Mouse (Mus musculus) liver, embryonic 14.5 days (tissue): ENCODE data around the gene Cbx2. TPM values are rescaled to one million over a fixed set of nuclear protein-coding genes. Genes with fewer than 3 reads are reported as not detected.

Source experiments
- ATAC-seq: fragments of 200-750 bp; cut with Nextera tagmentation; 2 replicates; pipeline ENCODE4 v1.8.0; 2017; ENCODE audit warnings: moderate number of reproducible peaks, mild to moderate bottlenecking, moderate library complexity; ENCODE audit not compliant: insufficient read depth
- DNase-seq, 3 experiments: peaks; one replicate each; pipeline ENCODE4 v3.0.0-alpha.2; 2012 to 2013; ENCODE audit warnings: low read depth in 3 of 3, low spot score in 3 of 3
- H3K27ac ChIP-seq: fragments of 300-500 bp; sonication (generic); 2 replicates; pipeline ENCODE4 v1.5.1; 2014; ENCODE audit warnings: moderate library complexity, mild to moderate bottlenecking, control low read depth, inconsistent platforms
- H3K27me3 ChIP-seq: fragments of 300-500 bp; sonication (generic); 2 replicates; pipeline ENCODE4 v1.6.1; 2014; ENCODE audit warnings: mild to moderate bottlenecking, low read length, moderate library complexity; ENCODE audit not compliant: control insufficient read depth, insufficient read depth
- H3K36me3 ChIP-seq: fragments of 300-500 bp; sonication (generic); replicated peaks from 2 replicates; pipeline ENCODE4 v1.6.1; 2014; ENCODE audit warnings: low read depth; ENCODE audit not compliant: control insufficient read depth, insufficient read depth
- H3K4me1 ChIP-seq, 2 experiments: fragments of 200-500 bp in 1 of 2; fragments of 300-500 bp in 1 of 2; sonication (generic) in 1 of 2; replicated peaks; 2 replicates each; pipeline ENCODE4 v1.6.1; 2012 to 2014; ENCODE audit warnings: antibody characterized with exemption in 1 of 2, inconsistent platforms in 1 of 2, low read length in 1 of 2; ENCODE audit not compliant: control insufficient read depth in 2 of 2, insufficient read depth in 2 of 2
- H3K4me2 ChIP-seq: fragments of 300-500 bp; sonication (generic); 2 replicates; pipeline ENCODE4 v1.6.1; 2014; ENCODE audit warnings: low read depth, mild to moderate bottlenecking, control low read depth, moderate library complexity
- H3K4me3 ChIP-seq, 2 experiments: fragments of 200-500 bp in 1 of 2; fragments of 300-500 bp in 1 of 2; sonication (generic) in 1 of 2; 2 replicates each; pipeline ENCODE4 v1.5.1; 2012 to 2014; ENCODE audit warnings: low read depth in 2 of 2, low read length in 2 of 2, mild to moderate bottlenecking in 2 of 2, control low read depth in 1 of 2, inconsistent platforms in 1 of 2, moderate library complexity in 1 of 2; ENCODE audit not compliant: insufficient read depth in 1 of 2
- H3K9ac ChIP-seq: fragments of 300-500 bp; sonication (generic); replicated peaks from 2 replicates; pipeline ENCODE4 v1.6.1; 2014; ENCODE audit warnings: mild to moderate bottlenecking, control low read depth, moderate library complexity
- H3K9me3 ChIP-seq: fragments of 300-500 bp; sonication (generic); 2 replicates; pipeline ENCODE4 v1.6.1; 2016; ENCODE audit warnings: low read length, mixed read lengths; ENCODE audit not compliant: control insufficient read depth
- CTCF ChIP-seq: IDR thresholded peaks from 2 replicates; pipeline ENCODE4 v1.5.1; 2016; ENCODE audit warnings: antibody characterized with exemption, low read depth, control low read depth
- EP300 ChIP-seq: IDR thresholded peaks from 2 replicates; pipeline ENCODE4 v1.6.1; 2016; ENCODE audit warnings: antibody characterized with exemption, low read depth
- WGBS: fragments of 180-500 bp; shearing (Covaris S2); extraction: QIAGEN DNeasy Blood & Tissue Kit; methylation state at CpG from one replicate; pipeline ENCODE4 v1.1.7; 2014; ENCODE audit not compliant: insufficient replicate concordance; 5-methylcytosine and 5-hydroxymethylcytosine counted together
- polyA plus RNA-seq, 2 experiments: library from polyadenylated mRNA; depleted of rRNA in 1 of 2; stranded (reverse) in 1 of 2; unstranded in 1 of 2; fragments of >200 nt; fragmentation: Nextera tagmentation in 1 of 2; extraction: Ambion mirVana in 1 of 2; gene quantifications; 2 replicates each; pipeline versions ENCODE4 v1.2.1 to v1.2.3; 2012 to 2014

Cbx2 gene
- polyA plus RNA-seq, 2 experiments: 1.7 to 1.8 TPM

GRCm38 (mm10) chr11:119072986-119073385, 50.2 kb downstream of the Cbx2 start:
- Histone ChIP-seq H3K27ac (no peak overlapping the region), H3K36me3 (no peaks in the 10 kb centered on the region), H3K27me3 (no peaks in the 10 kb centered on the region), H3K4me1 (no peaks in the 10 kb centered on the region; a peak in 1 of 4 replicates), H3K9me3 (no peaks in the 10 kb centered on the region), H3K4me2 (no peak overlapping the region), H3K4me3 (no peak overlapping the region), H3K9ac (no peak overlapping the region)
- TF ChIP-seq CTCF (no peak), EP300 (no peak)
- no peak for DNase-seq
- WGBS: 58% methylated on average over 6 of the region's 6 CpGs
- no peak for ATAC-seq

- Histone ChIP-seq H3K27me3 (no peaks in the 10 kb centered on the region), H3K9me3 (no peaks in the 10 kb centered on the region), H3K4me1 (peaks cover 0 to 4% of the 10 kb centered on the region in 2 experiments; a peak in 2 of 4 replicates), H3K9ac (no peak overlapping the region), H3K4me2 (no peak overlapping the region), H3K27ac (no peak overlapping the region), H3K4me3 (no peak overlapping the region), H3K36me3 (no peaks in the 10 kb centered on the region)
- no peak for ATAC-seq
- DNase-seq: no peak
- WGBS: 56% methylated on average over 6 of the region's 6 CpGs
- TF ChIP-seq CTCF (no peak), EP300 (no peak)
Observed at GRCm38 (mm10) chr11:119073876-119074433, 51.2 kb downstream of the Cbx2 start.

- peaks cover 0 to 4% of the 10 kb centered on the region in 2 experiments; a peak in 2 of 4 replicates for H3K4me1 ChIP-seq
- ATAC-seq: no peak
- 17% methylated on average over 5 of the region's 5 CpGs for WGBS
Observed at GRCm38 (mm10) chr11:119075805-119076204, 53.0 kb downstream of the Cbx2 start.

GRCm38 (mm10) chr11:119077755-119078154, 55.0 kb downstream of the Cbx2 start:
- no peak for ATAC-seq
- WGBS: 58% methylated on average over 4 of the region's 4 CpGs

More at GRCm38 (mm10) chr11:119075805-119076204, 53.0 kb downstream of the Cbx2 start:
- TF ChIP-seq CTCF: no peak
- no peak for TF ChIP-seq EP300
- no peaks in the 10 kb centered on the region for H3K9me3 ChIP-seq
- no peak overlapping the region for H3K9ac ChIP-seq
- no peak overlapping the region for H3K27ac ChIP-seq
- no peaks in the 10 kb centered on the region for H3K36me3 ChIP-seq
- H3K27me3 ChIP-seq: no peaks in the 10 kb centered on the region
- H3K4me2 ChIP-seq: no peak overlapping the region
- no peak for DNase-seq
- H3K4me3 ChIP-seq: no peak overlapping the region

GRCm38 (mm10) chr11:119078691-119079444, 56.1 kb downstream of the Cbx2 start:
- no peaks in the 10 kb centered on the region for H3K9me3 ChIP-seq
- ATAC-seq: 0 out of 2 replicates have a peak, but pooled peaks have one; percentile 12
- H3K36me3 ChIP-seq: no peaks in the 10 kb centered on the region
- no peak overlapping the region for H3K27ac ChIP-seq
- no peak overlapping the region for H3K4me3 ChIP-seq
- TF ChIP-seq CTCF: no peak
- no peak for TF ChIP-seq EP300
- no peak overlapping the region for H3K9ac ChIP-seq
- WGBS: 30% methylated on average over 25 of the region's 27 CpGs
- no peaks in the 10 kb centered on the region; the same call in 1 of the 2 replicates for H3K27me3 ChIP-seq
- H3K4me1 ChIP-seq: peaks cover 0 to 12% of the 10 kb centered on the region in 2 experiments; a peak in 2 of 4 replicates
- H3K4me2 ChIP-seq: no peak overlapping the region
- DNase-seq: no peak

More at GRCm38 (mm10) chr11:119077755-119078154, 55.0 kb downstream of the Cbx2 start:
- no peak for TF ChIP-seq EP300
- H3K27ac ChIP-seq: no peak overlapping the region
- H3K9me3 ChIP-seq: no peaks in the 10 kb centered on the region
- peaks cover 0 to 7% of the 10 kb centered on the region in 2 experiments; a peak in 2 of 4 replicates for H3K4me1 ChIP-seq
- DNase-seq: no peak
- no peaks in the 10 kb centered on the region for H3K27me3 ChIP-seq
- H3K4me3 ChIP-seq: no peak overlapping the region
- H3K36me3 ChIP-seq: no peaks in the 10 kb centered on the region
- H3K4me2 ChIP-seq: no peak overlapping the region
- no peak overlapping the region for H3K9ac ChIP-seq
